Mouse (Mus musculus): ENCODE data around the gene Eftud2. TPM values are rescaled to one million over a fixed set of nuclear protein-coding genes. Genes with fewer than 3 reads are reported as not detected.
A peak's percentile ranks its signal among the peaks of the same experiment; 100 is the strongest.

The Eftud2 gene
- total and polyA plus RNA-seq, 3 experiments = 135 to 403 (median 216) TPM

DNA sequence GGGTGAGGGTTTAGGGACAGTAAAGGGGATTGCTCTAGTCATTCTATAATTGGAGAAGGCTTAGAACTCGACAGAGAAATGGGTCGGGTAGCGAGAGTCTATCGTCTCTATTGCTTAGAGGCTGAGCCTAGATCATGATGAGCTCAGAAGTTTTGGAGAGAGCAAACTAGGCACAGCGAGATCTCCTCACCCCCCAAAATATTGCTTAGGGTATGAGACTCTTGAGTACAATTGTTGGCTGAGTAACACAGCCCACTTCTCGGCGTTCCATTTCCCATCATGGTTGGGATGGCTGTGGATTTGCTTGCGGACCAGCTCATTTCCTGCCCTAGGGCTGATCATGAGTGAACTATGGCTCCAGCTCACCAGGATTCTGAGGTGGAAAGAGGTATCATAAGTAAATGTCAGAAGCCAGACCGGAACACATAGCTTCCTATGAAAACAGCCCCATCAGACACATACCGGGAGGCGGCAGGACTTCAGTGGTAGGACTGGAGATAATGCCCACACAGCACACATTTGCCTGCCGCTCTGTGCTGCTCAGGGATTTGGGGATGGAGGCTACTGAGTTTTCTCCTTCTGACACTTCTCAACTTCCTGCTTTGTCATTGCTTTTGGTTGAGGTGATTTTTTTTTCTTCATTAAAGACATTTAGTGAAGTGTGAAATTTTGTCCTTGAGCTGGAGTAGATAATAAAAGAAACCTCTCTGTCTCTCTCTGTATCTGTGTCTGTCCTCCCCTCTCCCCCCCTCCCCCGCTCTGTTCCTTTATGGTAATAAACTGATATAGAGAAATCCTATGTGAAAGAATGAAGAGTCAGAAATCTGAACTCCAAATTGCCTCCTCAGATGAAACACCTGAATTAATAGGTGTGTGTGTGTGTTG is 771 bp upstream of the Eftud2 start:
- Histone ChIP-seq H3K4me3 (replicated peaks in 1 of 3; ENCODE audit: low read depth in 2 of 3, low read length in 2 of 3, poor library complexity in 1 of 3) (peak overlapping the region; percentile 65 to 93 (median 87)), H3K27me3 (replicated peaks) (peaks cover 53% of the 10 kb centered on the region), H3K4me2 (ENCODE audit: insufficient read depth, low read depth, poor library complexity, severe bottlenecking) (peak overlapping the region; percentile 97), H3K79me2 (replicated peaks; ENCODE audit: control insufficient read depth, extremely low read depth, insufficient read depth, poor library complexity, severe bottlenecking) (peaks cover 30% of the 10 kb centered on the region), H3K36me3 (replicated peaks in 1 of 2; ENCODE audit: control insufficient read depth in 1 of 2, insufficient read depth in 1 of 2, low read length in 1 of 2) (peaks cover 10 to 25% of the 10 kb centered on the region in 2 experiments), H3K27ac (ENCODE audit: insufficient read depth, low read depth) (no peak overlapping the region), H3K9me3 (replicated peaks; ENCODE audit: low read length) (no peaks in the 10 kb centered on the region), H3K9ac (ENCODE audit: insufficient read depth, low read depth) (peak overlapping the region; percentile 92), H3K4me1 (ENCODE audit: control insufficient read depth in 1 of 2, insufficient read depth in 2 of 2) (peaks cover 6 to 25% of the 10 kb centered on the region in 2 experiments)
- dilution Hi-C loops (cut with MboI; ENCODE audit: extremely low pct_ligation_motif_present, extremely low pct_unique_long_range_greater_than_20kb, low sequenced_read_pairs) = no loop called here
- TF ChIP-seq ELF1 (IDR thresholded peaks at IDR 0.05; ENCODE audit: low read depth, low read length) (0 out of 2 replicates have a peak, but pooled peaks have one; percentile 13), MAZ (IDR thresholded peaks at IDR 0.05; ENCODE audit: low read depth, low read length) (no peak), NELFE (IDR thresholded peaks at IDR 0.05; ENCODE audit: low read depth, low read length) (no peak), ZMIZ1 (IDR thresholded peaks at IDR 0.05; ENCODE audit: low read depth, low read length) (no peak), UBTF (IDR thresholded peaks at IDR 0.05; ENCODE audit: low read depth, low read length) (no peak)
- DNase-seq (ENCODE audit: extremely low read depth) = no peak
- in situ Hi-C loops (cut with MboI; ENCODE audit: low pct_ligation_motif_present, low pct_unique_long_range_greater_than_20kb, low sequenced_read_pairs) = no loop called here

- Histone ChIP-seq H3K9me3 (replicated peaks; ENCODE audit: low read length) (no peaks in the 10 kb centered on the region), H3K79me2 (replicated peaks; ENCODE audit: control insufficient read depth, extremely low read depth, insufficient read depth, poor library complexity, severe bottlenecking) (peaks cover 30% of the 10 kb centered on the region), H3K27me3 (replicated peaks) (peaks cover 33% of the 10 kb centered on the region), H3K9ac (ENCODE audit: insufficient read depth, low read depth) (peak overlapping the region; percentile 92), H3K4me2 (ENCODE audit: insufficient read depth, low read depth, poor library complexity, severe bottlenecking) (peak overlapping the region; percentile 98; the same call in 1 of the 2 replicates), H3K36me3 (replicated peaks in 1 of 2; ENCODE audit: control insufficient read depth in 1 of 2, insufficient read depth in 1 of 2, low read length in 1 of 2) (peaks cover 24 to 42% of the 10 kb centered on the region in 2 experiments), H3K27ac (ENCODE audit: insufficient read depth, low read depth) (no peak overlapping the region), H3K4me1 (ENCODE audit: control insufficient read depth in 1 of 2, insufficient read depth in 2 of 2) (peaks cover 6 to 25% of the 10 kb centered on the region in 2 experiments), H3K4me3 (replicated peaks in 1 of 3; ENCODE audit: low read depth in 2 of 3, low read length in 2 of 3, poor library complexity in 1 of 3) (peak overlapping the region; percentile 14 to 87 (median 65))
- TF ChIP-seq ZC3H11A (IDR thresholded peaks at IDR 0.05; ENCODE audit: low read depth, low read length) (no peak), UBTF (IDR thresholded peaks at IDR 0.05; ENCODE audit: low read depth, low read length) (no peak), ETS1 (conservative IDR thresholded peaks at IDR 0.05; ENCODE audit: low read depth, low read length) (0 out of 2 replicates have a peak, but pooled peaks have one; percentile 14), BHLHE40 (IDR thresholded peaks at IDR 0.05; ENCODE audit: low read depth, low read length) (peak; percentile 95), IRF4 (IDR thresholded peaks at IDR 0.05; ENCODE audit: low read depth, low read length) (peak; percentile 69), MAFK (IDR thresholded peaks at IDR 0.05; ENCODE audit: insufficient replicate concordance, low read length) (no peak), JUN (IDR thresholded peaks at IDR 0.05; ENCODE audit: insufficient read depth, low read depth, low read length) (0 out of 2 replicates have a peak, but pooled peaks have one; percentile 13), MAX (IDR thresholded peaks at IDR 0.05; ENCODE audit: low read length) (peak; percentile 67; the same call in 1 of the 2 replicates), MYC (IDR thresholded peaks at IDR 0.05; ENCODE audit: low read depth, low read length) (peak; percentile 79; the same call in 1 of the 2 replicates), MXI1 (IDR thresholded peaks at IDR 0.05; ENCODE audit: low read depth, low read length) (peak; percentile 58; the same call in 1 of the 2 replicates), TBP (conservative IDR thresholded peaks at IDR 0.05; ENCODE audit: low read depth, low read length) (no peak), SIN3A (IDR thresholded peaks at IDR 0.05; ENCODE audit: low read length) (0 out of 2 replicates have a peak, but pooled peaks have one; percentile 26), EP300 (IDR thresholded peaks at IDR 0.05; ENCODE audit: low read length) (peak; percentile 38; the same call in 1 of the 2 replicates), JUND (conservative IDR thresholded peaks at IDR 0.05; ENCODE audit: low read depth, low read length) (peak; percentile 74)
- dilution Hi-C loops (cut with MboI; ENCODE audit: extremely low pct_ligation_motif_present, extremely low pct_unique_long_range_greater_than_20kb, low sequenced_read_pairs) (no loop called here), in situ Hi-C loops (cut with MboI; ENCODE audit: low pct_ligation_motif_present, low pct_unique_long_range_greater_than_20kb, low sequenced_read_pairs) (no loop called here)
- DNase-seq (ENCODE audit: extremely low read depth) = peak; percentile 42
Measured at GRCm38 (mm10) chr11:102879558-102879957, 1.2 kb downstream of the Eftud2 start.
